Mouse (Mus musculus) left cerebral cortex, adult 11 months (tissue): ENCODE measurements around the gene Metap1d.

Source experiments
- DNase-seq: peaks from one replicate; pipeline ENCODE4 v3.0.0; 2022; ENCODE audit warnings: low spot score

The Metap1d gene

GRCm38 (mm10) chr2:71475311-71475710 lies 22.2 kb downstream of the Metap1d start:
- DNase-seq = no peak

GRCm38 (mm10) chr2:71475760-71476159 lies 22.7 kb downstream of the Metap1d start:
- DNase-seq = no peak

GRCm38 (mm10) chr2:71477787-71478186 lies 24.7 kb downstream of the Metap1d start:
- DNase-seq = no peak

GRCm38 (mm10) chr2:71479917-71480316 lies 26.8 kb downstream of the Metap1d start:
- no peak for DNase-seq

GRCm38 (mm10) chr2:71481825-71482224 lies 28.7 kb downstream of the Metap1d start:
- DNase-seq = no peak

- DNase-seq = no peak
Measured at GRCm38 (mm10) chr2:71483046-71483716, 30.1 kb downstream of the Metap1d start.

GRCm38 (mm10) chr2:71483717-71484066 lies 30.6 kb downstream of the Metap1d start:
- no peak for DNase-seq

- no peak for DNase-seq
Measured at GRCm38 (mm10) chr2:71491295-71491694, 38.2 kb downstream of the Metap1d start.

GRCm38 (mm10) chr2:71493161-71493683 lies 40.1 kb downstream of the Metap1d start:
- no peak for DNase-seq

GRCm38 (mm10) chr2:71494503-71494902 lies 41.4 kb downstream of the Metap1d start:
- no peak for DNase-seq

- DNase-seq = no peak
Measured at GRCm38 (mm10) chr2:71494971-71495370, 41.9 kb downstream of the Metap1d start.

- no peak for DNase-seq
Measured at GRCm38 (mm10) chr2:71497175-71497574, 44.1 kb downstream of the Metap1d start.

GRCm38 (mm10) chr2:71499276-71500230 lies 46.5 kb downstream of the Metap1d start:
- DNase-seq = no peak

- DNase-seq = no peak
Measured at GRCm38 (mm10) chr2:71504852-71505251, 51.8 kb downstream of the Metap1d start.

- no peak for DNase-seq
Measured at GRCm38 (mm10) chr2:71511209-71511608, 58.1 kb downstream of the Metap1d start.

GRCm38 (mm10) chr2:71512326-71512725 lies 59.2 kb downstream of the Metap1d start:
- no peak for DNase-seq

- no peak for DNase-seq
Measured at GRCm38 (mm10) chr2:71516995-71517394, 63.9 kb downstream of the Metap1d start.

- DNase-seq = no peak
Measured at GRCm38 (mm10) chr2:71517466-71518099, 64.5 kb downstream of the Metap1d start.

GRCm38 (mm10) chr2:71522871-71523270 lies 69.8 kb downstream of the Metap1d start:
- DNase-seq = no peak

- no peak for DNase-seq
Measured at GRCm38 (mm10) chr2:71523431-71523830, 70.4 kb downstream of the Metap1d start.

GRCm38 (mm10) chr2:71524763-71525162 lies 71.7 kb downstream of the Metap1d start:
- DNase-seq = no peak

GRCm38 (mm10) chr2:71526595-71527322 lies 73.7 kb downstream of the Metap1d start:
- DNase-seq = no peak
